Mouse (Mus musculus) liver, embryonic 16.5 days (tissue): Measurements from ENCODE around the gene Fezf2. TPM values are rescaled to one million over a fixed set of nuclear protein-coding genes. Genes with fewer than 3 reads are reported as not detected.

Source experiments
- ATAC-seq: fragments of 200-750 bp; cut with Nextera tagmentation; 2 replicates; pipeline ENCODE4 v1.8.0; 2017; ENCODE audit warnings: low read depth, mild to moderate bottlenecking, moderate number of reproducible peaks, moderate library complexity
- H3K27ac ChIP-seq: fragments of 300-500 bp; sonication (generic); 2 replicates; pipeline ENCODE4 v1.5.1; 2014; ENCODE audit warnings: mild to moderate bottlenecking, low read length
- H3K27me3 ChIP-seq: fragments of 300-500 bp; sonication (generic); 2 replicates; pipeline ENCODE4 v1.6.1; 2014; ENCODE audit warnings: low read depth, low read length, mixed read lengths; ENCODE audit not compliant: control insufficient read depth, insufficient read depth
- H3K36me3 ChIP-seq: fragments of 300-500 bp; sonication (generic); 2 replicates; pipeline ENCODE4 v1.6.1; 2014; ENCODE audit warnings: mild to moderate bottlenecking; ENCODE audit not compliant: control insufficient read depth, insufficient read depth
- H3K4me1 ChIP-seq: fragments of 300-500 bp; sonication (generic); 2 replicates; pipeline ENCODE4 v1.6.1; 2014; ENCODE audit warnings: low read depth, low read length, mixed read lengths; ENCODE audit not compliant: control insufficient read depth
- H3K4me2 ChIP-seq: fragments of 300-500 bp; sonication (generic); 2 replicates; pipeline ENCODE4 v1.6.1; 2014; ENCODE audit warnings: low read depth, low read length, mixed read lengths
- H3K4me3 ChIP-seq: fragments of 300-500 bp; sonication (generic); 2 replicates; pipeline ENCODE4 v1.5.1; 2014; ENCODE audit warnings: low read depth, mild to moderate bottlenecking, low read length
- H3K9ac ChIP-seq: fragments of 300-500 bp; sonication (generic); 2 replicates; pipeline ENCODE4 v1.6.1; 2014; ENCODE audit warnings: low read depth, low read length
- H3K9me3 ChIP-seq: fragments of 300-500 bp; sonication (generic); replicated peaks from 2 replicates; pipeline ENCODE4 v1.6.1; 2016; ENCODE audit warnings: low read length; ENCODE audit not compliant: control insufficient read depth
- WGBS: fragments of 180-500 bp; shearing (Covaris S2); extraction: QIAGEN DNeasy Blood & Tissue Kit; methylation state at CpG from one replicate; pipeline ENCODE4 v1.1.7; 2014; ENCODE audit not compliant: insufficient replicate concordance; 5-methylcytosine and 5-hydroxymethylcytosine counted together
- polyA plus RNA-seq: library from polyadenylated mRNA; unstranded; fragments of >200 nt; fragmentation: Nextera tagmentation; extraction: Ambion mirVana; gene quantifications from 2 replicates; pipeline ENCODE4 v1.2.1, GENCODE M21; 2015

The Fezf2 gene
- not detected in 2 replicates for polyA plus RNA-seq

DNA sequence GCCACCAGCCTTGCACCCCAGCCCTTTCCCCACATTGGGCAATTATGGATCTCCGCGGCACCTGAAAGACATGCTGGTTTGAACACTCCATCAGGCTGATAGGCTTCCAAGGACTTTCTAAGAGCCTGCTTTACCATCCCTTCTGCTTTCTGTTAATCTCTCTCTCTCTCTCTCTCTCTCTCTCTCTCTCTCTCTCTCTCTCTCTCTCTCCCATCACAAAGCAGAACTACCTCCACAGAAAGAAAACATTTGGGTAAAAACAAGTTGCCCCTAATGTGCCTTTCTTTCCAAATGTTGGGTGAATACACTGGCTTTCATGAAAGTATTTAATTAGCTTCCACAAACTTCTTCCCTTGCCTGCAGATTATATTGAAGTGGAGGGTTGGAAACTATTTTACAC, at the start of gene Fezf2:
Gene Fezf2, minus strand, starts transcription at position 101 of the 400 bp plus-strand sequence.
- Histone ChIP-seq H3K4me1 (no peaks in the 10 kb centered on the region), H3K9ac (no peak within 1 kb of the TSS), H3K27me3 (peaks cover 77% of the 10 kb centered on the region), H3K36me3 (no peaks in the 10 kb centered on the region), H3K4me2 (no peak within 1 kb of the TSS), H3K27ac (no peak within 1 kb of the TSS), H3K4me3 (no peak within 1 kb of the TSS), H3K9me3 (no peaks in the 10 kb centered on the region)
- no peak for ATAC-seq
- 3% methylated on average over 2 of the region's 2 CpGs for WGBS

DNA sequence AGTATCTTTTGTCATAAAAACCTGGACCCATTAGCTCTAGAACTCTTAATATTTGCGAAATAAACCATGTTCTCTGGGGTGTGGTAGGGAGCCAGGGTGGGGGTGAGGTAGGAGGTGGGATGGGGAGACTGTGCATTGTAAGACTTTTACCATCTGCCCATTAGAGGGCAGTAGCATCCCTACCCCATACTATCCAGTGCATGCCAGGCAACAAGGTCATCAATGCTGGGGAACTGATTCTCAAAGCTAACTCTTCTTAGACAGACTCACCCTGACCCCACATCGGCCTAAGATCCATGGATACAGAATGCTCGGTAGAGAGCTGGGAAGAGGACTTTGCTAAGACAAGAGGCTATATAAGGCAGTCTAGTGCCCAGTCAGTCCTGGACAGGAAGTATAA, 49.6 kb upstream of the Fezf2 start:
- Histone ChIP-seq H3K9me3 (no peaks in the 10 kb centered on the region), H3K27me3 (no peaks in the 10 kb centered on the region), H3K4me1 (no peaks in the 10 kb centered on the region), H3K9ac (no peak overlapping the region), H3K36me3 (no peaks in the 10 kb centered on the region), H3K27ac (no peak overlapping the region), H3K4me3 (no peak overlapping the region), H3K4me2 (no peak overlapping the region)
- ATAC-seq: no peak
- WGBS: 51% methylated on average over 3 of the region's 3 CpGs

DNA sequence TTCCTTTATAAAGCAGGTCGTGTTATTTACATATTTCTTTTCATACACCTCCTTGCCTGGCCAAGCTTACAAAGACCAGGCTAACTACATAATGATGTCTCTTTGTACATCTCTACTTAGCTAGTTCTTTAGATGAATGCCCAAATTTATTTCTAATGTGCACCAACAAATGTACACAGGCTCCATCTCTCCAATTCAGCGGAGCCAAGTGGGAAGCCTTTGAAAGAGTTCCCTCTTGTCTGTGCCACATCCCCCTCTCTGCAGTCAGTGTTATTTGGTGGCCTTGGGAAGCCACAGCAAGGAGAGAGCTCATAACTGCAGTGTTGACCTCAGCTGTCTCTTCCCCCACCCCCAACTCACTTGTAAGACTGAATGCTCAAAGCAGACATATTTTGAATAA, 46.3 kb upstream of the Fezf2 start:
- H3K27me3 ChIP-seq: no peaks in the 10 kb centered on the region
- 54% methylated on average over 2 of the region's 2 CpGs for WGBS

DNA sequence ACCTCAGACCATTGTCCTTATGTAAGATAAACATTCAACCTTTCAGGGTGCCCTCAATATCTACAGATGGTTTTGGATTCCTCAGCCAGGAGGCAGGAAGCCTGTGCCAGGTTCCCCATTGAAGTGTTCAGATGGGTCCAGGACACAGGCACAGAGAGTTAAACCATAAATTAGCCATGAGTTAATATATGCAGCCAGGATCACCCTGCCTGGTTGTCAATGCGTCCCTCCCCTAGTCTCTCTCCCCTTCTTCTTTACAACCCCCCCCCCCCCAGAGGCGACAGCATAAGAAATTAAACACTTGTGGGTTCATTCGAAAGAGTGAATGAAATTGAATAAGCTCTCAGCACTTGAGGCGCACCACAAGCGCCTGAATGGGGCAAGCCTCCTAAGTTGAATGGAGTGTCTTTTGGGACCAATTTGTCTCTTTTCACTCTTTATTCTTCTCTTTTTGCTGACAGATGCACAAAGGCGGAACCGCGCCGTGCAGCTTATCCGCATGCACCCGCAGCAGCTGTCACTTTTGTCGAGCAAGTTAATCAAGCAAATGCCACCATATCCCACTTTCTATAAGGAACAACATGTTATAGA, 45.4 kb upstream of the Fezf2 start:
- WGBS: 56% methylated on average over 12 of the region's 12 CpGs
- H3K9ac ChIP-seq: no peak overlapping the region
- no peak overlapping the region for H3K27ac ChIP-seq
- no peaks in the 10 kb centered on the region for H3K36me3 ChIP-seq
- no peak overlapping the region for H3K4me3 ChIP-seq
- ATAC-seq: no peak
- no peak overlapping the region for H3K4me2 ChIP-seq
- no peaks in the 10 kb centered on the region for H3K9me3 ChIP-seq
- no peaks in the 10 kb centered on the region for H3K4me1 ChIP-seq
- H3K27me3 ChIP-seq: no peaks in the 10 kb centered on the region

More for the DNA sequence above, 46.3 kb upstream of the Fezf2 start:
- Histone ChIP-seq H3K4me1 (no peaks in the 10 kb centered on the region), H3K4me2 (no peak overlapping the region), H3K9me3 (no peaks in the 10 kb centered on the region), H3K9ac (no peak overlapping the region), H3K4me3 (no peak overlapping the region), H3K27ac (no peak overlapping the region), H3K36me3 (no peaks in the 10 kb centered on the region)
- ATAC-seq: no peak

DNA sequence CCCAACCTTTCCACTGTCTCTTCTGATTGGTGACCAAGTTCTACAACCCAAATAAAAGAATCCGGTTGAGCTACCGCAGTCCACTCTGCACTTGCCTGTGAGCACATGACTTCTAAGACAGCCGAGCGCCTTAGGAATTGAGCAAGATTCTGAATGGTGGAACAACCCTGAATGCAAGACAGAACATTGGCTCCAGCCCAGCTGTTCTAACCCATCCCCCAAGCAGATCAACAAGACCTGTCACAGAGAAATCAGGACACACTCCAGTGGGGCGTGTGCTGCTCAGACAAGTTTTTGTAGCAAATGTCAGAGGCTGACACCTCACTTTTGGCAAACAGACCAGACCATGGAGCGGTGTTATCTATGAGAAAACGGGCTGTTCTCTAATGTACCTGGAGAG, 43.2 kb upstream of the Fezf2 start:
- WGBS: 62% methylated on average over 7 of the region's 7 CpGs
- H3K9me3 ChIP-seq: no peaks in the 10 kb centered on the region
- H3K4me1 ChIP-seq: no peaks in the 10 kb centered on the region
- no peaks in the 10 kb centered on the region for H3K27me3 ChIP-seq
- H3K27ac ChIP-seq: no peak overlapping the region
- no peak overlapping the region for H3K9ac ChIP-seq
- no peaks in the 10 kb centered on the region for H3K36me3 ChIP-seq
- no peak overlapping the region for H3K4me3 ChIP-seq
- ATAC-seq: no peak
- H3K4me2 ChIP-seq: no peak overlapping the region

DNA sequence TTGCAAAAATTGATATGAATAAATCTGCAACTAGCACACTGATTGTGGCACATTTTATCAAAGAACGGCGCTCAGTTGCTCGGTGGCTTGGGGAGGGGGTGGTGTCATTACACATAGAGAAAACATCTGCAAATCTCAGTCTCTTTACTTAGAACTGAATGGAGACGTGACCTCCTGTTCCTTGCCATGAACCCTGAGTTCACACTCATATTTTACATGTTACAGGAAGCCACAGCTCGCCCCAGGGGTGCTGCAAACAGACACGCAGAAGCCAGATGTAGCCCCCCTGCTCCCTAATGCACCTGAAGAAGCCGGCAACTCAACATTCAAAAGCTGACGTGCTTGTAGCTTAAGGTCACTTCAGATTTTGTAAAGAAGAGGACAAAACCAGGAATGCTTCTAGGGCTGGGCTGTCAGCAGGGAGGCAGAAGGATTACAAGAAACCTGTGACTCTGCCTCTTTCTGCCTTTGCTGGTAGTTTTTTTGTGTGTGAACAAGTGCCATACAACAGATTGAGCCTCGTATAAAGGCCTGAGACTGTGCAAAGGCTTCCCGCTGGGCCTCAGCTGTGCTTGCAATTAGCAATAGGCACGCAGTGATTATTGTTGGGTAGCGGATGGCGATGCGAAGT, 40.9 kb upstream of the Fezf2 start:
- Histone ChIP-seq H3K9me3 (no peaks in the 10 kb centered on the region), H3K4me1 (no peaks in the 10 kb centered on the region), H3K36me3 (no peaks in the 10 kb centered on the region), H3K4me2 (no peak overlapping the region), H3K9ac (no peak overlapping the region), H3K27me3 (no peaks in the 10 kb centered on the region), H3K27ac (no peak overlapping the region), H3K4me3 (no peak overlapping the region)
- 31% methylated on average over 14 of the region's 14 CpGs for WGBS
- ATAC-seq: no peak

DNA sequence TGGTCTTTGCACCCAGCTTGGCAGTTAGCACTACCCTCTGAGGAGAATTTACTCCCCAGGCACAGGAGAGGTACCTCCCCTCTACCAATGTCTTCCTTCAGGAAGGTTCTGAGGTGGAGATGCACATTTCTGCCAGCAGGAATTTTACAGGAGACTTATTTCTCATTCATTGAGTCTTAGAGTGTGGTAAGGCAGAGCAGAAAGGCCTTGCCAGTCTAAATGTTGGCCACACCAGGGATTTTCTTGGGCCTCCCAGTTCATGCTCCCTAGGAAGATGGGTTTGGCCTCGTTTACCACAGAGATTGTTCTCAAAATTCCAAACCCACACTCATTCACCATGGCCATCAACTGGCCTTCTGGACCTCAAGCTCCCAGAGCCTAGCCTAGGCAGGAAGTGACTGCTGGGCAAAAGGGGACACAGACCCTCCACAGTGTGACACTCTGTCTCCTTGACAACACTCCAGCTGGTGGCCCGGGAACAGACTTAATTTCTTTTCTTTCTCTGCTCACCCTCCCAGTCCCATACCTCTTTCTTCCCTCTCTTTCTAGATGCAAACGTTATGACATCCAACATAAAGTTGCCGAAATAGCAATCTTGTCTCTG, 40.3 kb upstream of the Fezf2 start:
- Histone ChIP-seq H3K27ac (no peak overlapping the region), H3K9me3 (no peaks in the 10 kb centered on the region), H3K4me2 (no peak overlapping the region), H3K4me3 (no peak overlapping the region), H3K4me1 (no peaks in the 10 kb centered on the region), H3K36me3 (no peaks in the 10 kb centered on the region), H3K27me3 (no peaks in the 10 kb centered on the region), H3K9ac (no peak overlapping the region)
- no peak for ATAC-seq
- WGBS: 27% methylated on average over 4 of the region's 4 CpGs

DNA sequence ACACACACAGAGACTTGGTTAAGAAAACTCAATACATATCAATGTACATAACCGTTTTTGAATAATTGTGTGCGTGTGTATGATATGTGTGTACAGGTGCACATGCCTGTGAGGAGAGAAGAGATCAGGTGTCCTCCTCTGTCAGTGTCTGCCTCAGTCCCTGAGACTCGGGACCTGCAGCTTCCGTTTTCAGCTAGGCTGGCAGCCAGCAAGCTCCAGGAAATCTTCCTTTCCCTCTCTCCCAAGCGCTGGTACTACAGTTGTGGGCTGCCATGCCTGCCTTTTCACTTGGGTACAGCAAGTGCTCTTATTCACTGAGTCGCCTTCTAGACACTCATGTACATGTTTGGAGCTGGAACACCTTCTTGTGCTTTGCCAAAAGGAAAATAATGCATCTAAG, 39.2 kb upstream of the Fezf2 start:
- ATAC-seq: no peak
- no peak overlapping the region for H3K9ac ChIP-seq
- WGBS: 58% methylated on average over 6 of the region's 6 CpGs

DNA sequence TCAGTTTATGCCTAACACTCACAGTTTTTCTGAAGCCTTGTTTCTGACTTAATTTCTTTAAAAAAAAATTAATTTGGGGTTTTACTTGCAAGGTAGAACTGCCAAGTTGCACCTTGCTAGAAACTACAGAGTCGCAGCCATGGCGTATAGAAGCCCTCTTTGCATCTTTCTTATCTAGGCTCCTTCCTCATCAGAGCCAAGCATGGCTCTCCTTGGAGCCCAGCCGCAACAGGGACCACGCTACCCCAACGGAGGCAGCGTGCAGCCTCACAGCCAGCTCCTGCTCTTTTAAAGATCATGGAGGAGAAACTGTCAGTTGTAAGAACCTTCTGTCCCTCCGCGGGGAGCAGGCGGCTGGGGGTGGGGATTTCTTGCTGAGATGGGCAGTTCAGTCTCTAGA, 29.9 kb upstream of the Fezf2 start:
- no peak for ATAC-seq
- no peaks in the 10 kb centered on the region for H3K36me3 ChIP-seq
- no peak overlapping the region for H3K4me3 ChIP-seq
- WGBS: 27% methylated on average over 9 of the region's 9 CpGs
- no peak overlapping the region for H3K27ac ChIP-seq
- H3K4me2 ChIP-seq: no peak overlapping the region
- H3K27me3 ChIP-seq: no peaks in the 10 kb centered on the region
- no peaks in the 10 kb centered on the region for H3K4me1 ChIP-seq
- no peaks in the 10 kb centered on the region for H3K9me3 ChIP-seq
- H3K9ac ChIP-seq: no peak overlapping the region

More for the DNA sequence above, 39.2 kb upstream of the Fezf2 start:
- no peaks in the 10 kb centered on the region for H3K36me3 ChIP-seq
- no peaks in the 10 kb centered on the region for H3K4me1 ChIP-seq
- no peak overlapping the region for H3K27ac ChIP-seq
- H3K4me2 ChIP-seq: no peak overlapping the region
- no peaks in the 10 kb centered on the region for H3K27me3 ChIP-seq
- H3K9me3 ChIP-seq: no peaks in the 10 kb centered on the region
- H3K4me3 ChIP-seq: no peak overlapping the region
